Mouse (Mus musculus): Measurements from ENCODE around the gene Nt5e. TPM values are rescaled to one million over a fixed set of nuclear protein-coding genes. Genes with fewer than 3 reads are reported as not detected.
"Not testable (repeated sequence)": the region's sequence is repeated elsewhere in the genome, so short reads cannot be mapped to it uniquely, and the experiment has no call there.

Gene Nt5e
- polyA plus RNA-seq (2015; fragmentation: Nextera tagmentation; extraction: Ambion mirVana) = 3.3 and 3.4 TPM in 2 replicates

DNA sequence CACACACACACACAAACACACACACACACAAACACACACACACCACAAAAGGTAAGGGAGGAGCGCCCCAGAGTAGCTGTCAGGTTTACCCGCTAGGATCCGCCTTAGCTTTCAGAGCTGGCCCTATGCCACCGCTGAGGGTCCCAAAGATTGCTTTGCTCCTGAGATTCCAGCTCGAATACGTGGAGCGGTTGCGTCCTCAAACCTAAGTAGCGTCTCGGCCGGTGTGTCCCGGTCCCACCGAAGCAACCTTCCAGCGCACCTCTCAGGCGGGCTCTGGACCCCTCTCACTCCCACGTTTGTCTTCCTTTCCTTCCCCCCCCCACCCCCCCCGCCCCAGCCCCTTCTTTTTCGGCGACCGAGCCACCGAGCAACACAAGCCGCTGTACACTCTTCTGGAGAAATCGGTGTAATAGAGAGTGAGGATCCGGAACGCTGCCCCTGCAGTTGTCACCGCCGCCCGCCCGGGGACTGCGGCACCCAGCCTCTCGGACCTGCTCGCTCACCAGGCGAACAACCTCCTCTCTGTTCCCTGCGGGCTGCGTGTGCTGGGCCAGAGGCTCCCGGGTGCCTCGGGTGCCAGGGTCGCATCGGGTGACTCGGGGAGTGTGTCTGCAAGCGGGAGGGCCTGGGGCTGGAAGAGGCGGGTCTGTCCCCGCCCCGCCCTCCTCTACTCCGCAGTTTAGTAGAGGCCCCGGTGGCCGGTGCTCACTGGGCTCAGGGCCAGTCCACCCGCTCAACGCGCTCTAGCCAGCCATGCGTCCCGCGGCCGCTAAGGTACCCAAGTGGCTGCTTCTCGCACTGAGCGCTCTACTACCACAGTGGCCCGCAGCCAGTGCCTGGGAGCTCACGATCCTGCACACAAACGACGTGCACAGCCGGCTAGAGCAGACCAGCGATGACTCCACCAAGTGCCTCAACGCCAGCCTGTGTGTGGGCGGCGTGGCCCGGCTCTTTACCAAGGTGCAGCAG is at the start of gene Nt5e:
Gene Nt5e, plus strand, starts transcription at position 268 of the 972 bp plus-strand sequence.
- 1% methylated on average over 60 of the region's 66 CpGs for WGBS
- Histone ChIP-seq H3K27me3 (ENCODE audit: control insufficient read depth, insufficient read depth, low read depth, low read length) (peaks cover 8% of the 10 kb centered on the region), H3K4me3 (ENCODE audit: low read length) (peak within 1 kb of the TSS; percentile 62), H3K4me2 (ENCODE audit: low read depth, low read length) (peak within 1 kb of the TSS; percentile 98), H3K9me3 (ENCODE audit: control insufficient read depth, low read length) (no peaks in the 10 kb centered on the region), H3K4me1 (replicated peaks; ENCODE audit: control insufficient read depth, insufficient read depth, low read length) (peaks cover 4% of the 10 kb centered on the region; the same call in 1 of the 2 replicates), H3K27ac (ENCODE audit: low read length) (no peak within 1 kb of the TSS), H3K9ac (ENCODE audit: low read length) (peak within 1 kb of the TSS; percentile 63), H3K36me3 (ENCODE audit: control insufficient read depth, insufficient read depth, low read length) (no peaks in the 10 kb centered on the region)
- ATAC-seq (ENCODE audit: low read depth) = peak; percentile 93

DNA sequence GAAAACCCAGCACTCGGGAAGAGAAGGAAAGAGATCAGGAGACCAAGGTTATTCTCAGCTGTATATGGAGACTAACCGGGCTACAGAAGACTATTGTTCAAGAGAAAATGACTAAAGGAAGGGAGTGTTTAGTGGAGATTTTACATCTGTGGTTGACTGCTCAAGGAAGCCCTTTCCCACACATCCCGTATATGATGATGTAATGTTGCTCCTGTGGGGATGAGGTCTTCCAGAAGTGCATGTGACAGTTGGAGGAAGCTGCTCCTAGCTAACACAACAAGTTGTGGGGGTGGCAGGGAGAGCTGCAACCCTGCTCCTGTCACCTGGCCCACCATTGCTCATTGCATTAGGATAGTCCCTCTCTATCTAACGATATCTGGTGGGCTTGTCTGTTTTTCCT is 49.4 kb upstream of the Nt5e start:
- Histone ChIP-seq H3K9ac (ENCODE audit: low read length) (no peak overlapping the region), H3K9me3 (ENCODE audit: control insufficient read depth, low read length) (no peaks in the 10 kb centered on the region), H3K4me1 (replicated peaks; ENCODE audit: control insufficient read depth, insufficient read depth, low read length) (no peaks in the 10 kb centered on the region), H3K4me2 (ENCODE audit: low read depth, low read length) (no peak overlapping the region), H3K27ac (ENCODE audit: low read length) (no peak overlapping the region), H3K27me3 (ENCODE audit: control insufficient read depth, insufficient read depth, low read depth, low read length) (no peaks in the 10 kb centered on the region), H3K4me3 (ENCODE audit: low read length) (no peak overlapping the region), H3K36me3 (ENCODE audit: control insufficient read depth, insufficient read depth, low read length) (no peaks in the 10 kb centered on the region)
- no peak for ATAC-seq (ENCODE audit: low read depth)
- WGBS = 58% methylated on average over 4 of the region's 4 CpGs

- H3K9me3 ChIP-seq (ENCODE audit: control insufficient read depth, low read length) = no peaks in the 10 kb centered on the region
- H3K4me1 ChIP-seq (replicated peaks; ENCODE audit: control insufficient read depth, insufficient read depth, low read length) = no peaks in the 10 kb centered on the region
- no peak overlapping the region for H3K4me3 ChIP-seq (ENCODE audit: low read length)
- H3K36me3 ChIP-seq (ENCODE audit: control insufficient read depth, insufficient read depth, low read length) = no peaks in the 10 kb centered on the region
- 62% methylated on average over 2 of the region's 2 CpGs for WGBS
- H3K27ac ChIP-seq (ENCODE audit: low read length) = no peak overlapping the region
- no peaks in the 10 kb centered on the region for H3K27me3 ChIP-seq (ENCODE audit: control insufficient read depth, insufficient read depth, low read depth, low read length)
- H3K4me2 ChIP-seq (ENCODE audit: low read depth, low read length) = no peak overlapping the region
- no peak for ATAC-seq (ENCODE audit: low read depth)
- no peak overlapping the region for H3K9ac ChIP-seq (ENCODE audit: low read length)
Measured at GRCm38 (mm10) chr9:88279728-88280127, 47.3 kb upstream of the Nt5e start.

- Histone ChIP-seq H3K4me1 (replicated peaks; ENCODE audit: control insufficient read depth, insufficient read depth, low read length) (no peaks in the 10 kb centered on the region), H3K27ac (ENCODE audit: low read length) (no peak overlapping the region), H3K9ac (ENCODE audit: low read length) (no peak overlapping the region), H3K4me3 (ENCODE audit: low read length) (no peak overlapping the region), H3K36me3 (ENCODE audit: control insufficient read depth, insufficient read depth, low read length) (no peaks in the 10 kb centered on the region), H3K9me3 (ENCODE audit: control insufficient read depth, low read length) (no peaks in the 10 kb centered on the region), H3K4me2 (ENCODE audit: low read depth, low read length) (no peak overlapping the region), H3K27me3 (ENCODE audit: control insufficient read depth, insufficient read depth, low read depth, low read length) (no peaks in the 10 kb centered on the region)
- no peak for ATAC-seq (ENCODE audit: low read depth)
- 73% methylated on average over 7 of the region's 7 CpGs for WGBS
Measured at GRCm38 (mm10) chr9:88289568-88290168, 37.3 kb upstream of the Nt5e start.

DNA sequence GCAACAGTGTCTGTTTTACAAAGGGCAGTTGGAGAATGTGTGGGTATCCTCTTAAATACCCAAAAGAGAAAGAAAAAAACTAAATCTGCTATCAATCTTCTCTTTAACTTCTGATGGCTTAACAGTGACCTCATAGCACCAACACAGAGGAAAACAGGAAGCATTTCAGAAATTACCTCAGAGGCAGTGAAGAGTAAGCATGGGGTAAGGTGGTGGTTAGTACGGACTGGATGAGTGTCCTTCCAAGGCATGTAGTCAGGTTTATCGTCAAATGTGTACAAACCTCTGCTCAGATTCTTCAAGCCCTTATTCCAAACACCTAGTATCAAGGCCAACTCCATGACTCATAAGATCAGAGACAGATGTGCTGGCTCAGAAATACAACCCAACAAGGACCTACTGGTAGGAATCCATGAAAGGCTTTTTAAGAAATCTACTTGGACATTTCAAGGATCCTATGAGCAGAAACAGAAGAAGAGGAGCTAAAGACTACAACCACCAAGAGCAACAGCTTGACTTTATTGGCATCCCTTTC is 34.1 kb upstream of the Nt5e start:
- WGBS = 84% methylated on average over 2 of the region's 2 CpGs
- Histone ChIP-seq H3K4me3 (ENCODE audit: low read length) (no peak overlapping the region), H3K27me3 (ENCODE audit: control insufficient read depth, insufficient read depth, low read depth, low read length) (no peaks in the 10 kb centered on the region), H3K36me3 (ENCODE audit: control insufficient read depth, insufficient read depth, low read length) (no peaks in the 10 kb centered on the region), H3K9ac (ENCODE audit: low read length) (no peak overlapping the region), H3K4me2 (ENCODE audit: low read depth, low read length) (no peak overlapping the region), H3K9me3 (ENCODE audit: control insufficient read depth, low read length) (no peaks in the 10 kb centered on the region), H3K4me1 (replicated peaks; ENCODE audit: control insufficient read depth, insufficient read depth, low read length) (no peaks in the 10 kb centered on the region), H3K27ac (ENCODE audit: low read length) (no peak overlapping the region)
- no peak for ATAC-seq (ENCODE audit: low read depth)

GRCm38 (mm10) chr9:88295798-88296197 is 31.2 kb upstream of the Nt5e start:
- WGBS = 67% methylated on average over 4 of the region's 4 CpGs
- no peak for ATAC-seq (ENCODE audit: low read depth)
- no peaks in the 10 kb centered on the region for H3K4me1 ChIP-seq (replicated peaks; ENCODE audit: control insufficient read depth, insufficient read depth, low read length)

GRCm38 (mm10) chr9:88296321-88296720 is 30.7 kb upstream of the Nt5e start:
- Histone ChIP-seq H3K27me3 (ENCODE audit: control insufficient read depth, insufficient read depth, low read depth, low read length) (no peaks in the 10 kb centered on the region), H3K4me3 (ENCODE audit: low read length) (no peak overlapping the region), H3K9ac (ENCODE audit: low read length) (no peak overlapping the region), H3K4me1 (replicated peaks; ENCODE audit: control insufficient read depth, insufficient read depth, low read length) (no peaks in the 10 kb centered on the region), H3K9me3 (ENCODE audit: control insufficient read depth, low read length) (no peaks in the 10 kb centered on the region), H3K4me2 (ENCODE audit: low read depth, low read length) (no peak overlapping the region), H3K27ac (ENCODE audit: low read length) (no peak overlapping the region), H3K36me3 (ENCODE audit: control insufficient read depth, insufficient read depth, low read length) (no peaks in the 10 kb centered on the region)
- 51% methylated on average over 5 of the region's 5 CpGs for WGBS
- no peak for ATAC-seq (ENCODE audit: low read depth)

More at GRCm38 (mm10) chr9:88295798-88296197, 31.2 kb upstream of the Nt5e start:
- Histone ChIP-seq H3K27ac (ENCODE audit: low read length) (no peak overlapping the region), H3K36me3 (ENCODE audit: control insufficient read depth, insufficient read depth, low read length) (no peaks in the 10 kb centered on the region), H3K4me2 (ENCODE audit: low read depth, low read length) (no peak overlapping the region), H3K9me3 (ENCODE audit: control insufficient read depth, low read length) (no peaks in the 10 kb centered on the region), H3K9ac (ENCODE audit: low read length) (no peak overlapping the region), H3K4me3 (ENCODE audit: low read length) (no peak overlapping the region), H3K27me3 (ENCODE audit: control insufficient read depth, insufficient read depth, low read depth, low read length) (no peaks in the 10 kb centered on the region)

DNA sequence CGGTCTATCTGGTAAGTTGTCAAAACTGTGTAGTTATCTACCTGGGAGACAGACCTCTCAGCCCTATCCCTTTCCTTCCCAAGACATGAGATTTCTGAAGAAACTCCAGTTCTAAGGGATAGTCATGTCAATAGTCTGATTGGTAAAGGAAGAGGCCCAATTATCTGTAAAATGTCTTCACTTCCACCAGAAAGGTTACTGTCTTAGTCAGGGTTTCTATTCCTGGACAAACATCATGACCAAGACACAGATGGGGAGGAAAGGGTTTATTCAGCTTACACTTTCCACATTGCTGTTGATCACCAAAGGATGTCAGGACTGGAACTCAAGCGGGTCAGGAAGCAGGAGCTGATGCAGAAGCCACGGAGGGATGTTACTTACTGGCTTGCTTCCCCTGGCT is 29.8 kb upstream of the Nt5e start:
- H3K4me1 ChIP-seq (replicated peaks; ENCODE audit: control insufficient read depth, insufficient read depth, low read length); H3K4me2 ChIP-seq (ENCODE audit: low read depth, low read length); H3K4me3 ChIP-seq (ENCODE audit: low read length); H3K27me3 ChIP-seq (ENCODE audit: control insufficient read depth, insufficient read depth, low read depth, low read length); H3K9ac ChIP-seq (ENCODE audit: low read length); H3K9me3 ChIP-seq (ENCODE audit: control insufficient read depth, low read length); H3K27ac ChIP-seq (ENCODE audit: low read length); ATAC-seq (ENCODE audit: low read depth); H3K36me3 ChIP-seq (ENCODE audit: control insufficient read depth, insufficient read depth, low read length): not testable (repeated sequence)
- WGBS = 79% methylated on average over 3 of the region's 3 CpGs

Data from lung, embryonic 16.5 days (tissue).